Mouse (Mus musculus) bone marrow, adult 2 months (tissue): ENCODE results near the gene March1.

Source experiments
- CTCF ChIP-seq: fragments of 200-500 bp; IDR thresholded peaks from 2 replicates; pipeline ENCODE4 v1.5.1; 2011; ENCODE audit warnings: low read length, control low read depth; ENCODE audit not compliant: control insufficient read depth, insufficient read depth
- POLR2A ChIP-seq: fragments of 200-500 bp; IDR thresholded peaks from 2 replicates; pipeline ENCODE4 v1.6.1; 2011; ENCODE audit warnings: low read depth, mild to moderate bottlenecking, control low read depth, low read length, borderline replicate concordance; ENCODE audit not compliant: control insufficient read depth

- TF ChIP-seq CTCF: no peak
- TF ChIP-seq POLR2A: no peak
These were observed 885.7 kb downstream of the March1 start for GRCm38 (mm10) chr8:66503381-66503780.
